Mouse (Mus musculus) spleen, adult 2 months (tissue): ENCODE data around the gene Emc3. TPM values are rescaled to one million over a fixed set of nuclear protein-coding genes. Genes with fewer than 3 reads are reported as not detected.

Experiments used
- DNase-seq, 2 experiments: peaks; one replicate each; pipeline versions ENCODE4 v3.0.0 to v3.0.0-alpha.2; 2012 to 2021; ENCODE audit warnings: low spot score in 2 of 2, low read depth in 1 of 2
- H3K27ac ChIP-seq: fragments of 200-500 bp; 2 replicates; pipeline ENCODE4 v1.5.1; 2012; ENCODE audit warnings: low read length, inconsistent platforms; ENCODE audit not compliant: insufficient read depth
- H3K27me3 ChIP-seq: fragments of 200-500 bp; 2 replicates; pipeline ENCODE4 v1.6.1; 2012; ENCODE audit warnings: mild to moderate bottlenecking, moderate library complexity, low read length, inconsistent platforms; ENCODE audit not compliant: control insufficient read depth, insufficient read depth
- H3K36me3 ChIP-seq: fragments of 200-500 bp; 2 replicates; pipeline ENCODE4 v1.6.1; 2012; ENCODE audit warnings: mild to moderate bottlenecking, low read length, inconsistent platforms; ENCODE audit not compliant: control insufficient read depth, insufficient read depth
- H3K4me1 ChIP-seq: fragments of 200-500 bp; 2 replicates; pipeline ENCODE4 v1.6.1; 2011; ENCODE audit warnings: inconsistent platforms; ENCODE audit not compliant: control insufficient read depth, insufficient read depth, insufficient read length
- H3K4me3 ChIP-seq: fragments of 200-500 bp; 2 replicates; pipeline ENCODE4 v1.5.1; 2011; ENCODE audit warnings: mild to moderate bottlenecking, inconsistent platforms; ENCODE audit not compliant: insufficient read depth, insufficient read length; ENCODE audit errors: extremely low read depth
- CTCF ChIP-seq: fragments of 200-500 bp; IDR thresholded peaks from 2 replicates; pipeline ENCODE4 v1.5.1; 2011; ENCODE audit warnings: mild to moderate bottlenecking, inconsistent platforms; ENCODE audit not compliant: insufficient read depth, insufficient read length, insufficient replicate concordance; ENCODE audit errors: extremely low read depth
- POLR2A ChIP-seq: fragments of 200-500 bp; IDR thresholded peaks from 2 replicates; pipeline ENCODE4 v1.6.1; 2011; ENCODE audit warnings: low read depth, low read length, inconsistent platforms
- WGBS: fragments of 180-500 bp; shearing (Covaris S2); methylation state at CpG from one replicate; pipeline ENCODE4 v1.1.7; 2018; 5-methylcytosine and 5-hydroxymethylcytosine counted together
- polyA plus RNA-seq: library from polyadenylated mRNA; depleted of rRNA; stranded (reverse); fragments of >200 nt; gene quantifications from 2 replicates; pipeline ENCODE4 v1.2.3, GENCODE M21; 2012

Emc3 gene
- polyA plus RNA-seq, 1 experiment, result 18.2 TPM

DNA sequence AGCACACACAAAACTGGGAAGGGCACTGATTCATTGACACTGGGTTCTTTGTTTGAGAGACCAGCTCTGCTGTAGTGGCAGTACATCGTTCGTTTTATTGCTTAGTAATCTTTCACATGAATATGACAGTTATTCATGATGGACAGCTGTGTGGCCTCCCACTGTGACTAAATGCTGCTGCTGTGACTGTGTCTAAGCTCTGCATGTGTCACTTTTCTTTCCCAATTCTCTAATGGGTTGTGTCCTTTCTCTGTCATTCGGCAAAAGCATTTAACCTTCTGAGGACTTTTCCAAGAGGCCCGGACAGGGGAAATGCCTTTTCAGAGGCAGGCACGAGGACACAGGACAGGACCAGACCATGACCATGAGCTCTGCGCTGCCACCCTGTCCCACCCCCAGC is 17.5 kb downstream of the Emc3 start:
- Histone ChIP-seq H3K27ac (no peak overlapping the region), H3K36me3 (peaks cover 27% of the 10 kb centered on the region), H3K4me3 (no peak overlapping the region), H3K27me3 (no peaks in the 10 kb centered on the region), H3K4me1 (peaks cover 7% of the 10 kb centered on the region; the same call in 1 of the 2 replicates)
- TF ChIP-seq POLR2A (no peak), CTCF (no peak)
- no peak for DNase-seq
- 93% methylated on average over 6 of the region's 6 CpGs for WGBS

DNA sequence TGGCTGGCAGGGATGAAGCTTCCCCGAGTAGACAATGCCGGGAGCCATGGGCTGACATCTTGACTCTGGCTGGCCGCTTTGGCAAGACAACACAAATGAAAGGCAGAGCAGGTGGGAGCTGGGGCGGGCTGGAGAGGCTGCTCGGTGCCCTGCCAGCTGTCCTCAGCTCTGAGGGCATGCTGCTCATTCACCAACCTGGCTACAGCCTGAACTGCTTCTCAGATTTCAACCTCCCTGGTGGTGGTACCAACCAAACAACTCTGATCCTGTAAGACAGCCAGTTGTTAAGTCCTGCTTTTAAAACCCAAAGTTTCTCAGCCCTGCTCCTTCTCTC is 22.5 kb downstream of the Emc3 start:
- Histone ChIP-seq H3K4me1 (no peaks in the 10 kb centered on the region), H3K36me3 (peaks cover 3% of the 10 kb centered on the region; the same call in 1 of the 2 replicates), H3K27me3 (no peaks in the 10 kb centered on the region), H3K27ac (no peak overlapping the region), H3K4me3 (no peak overlapping the region)
- DNase-seq, result no peak
- TF ChIP-seq CTCF, result no peak
- TF ChIP-seq POLR2A, result no peak
- WGBS, result 84% methylated on average over 5 of the region's 5 CpGs

GRCm38 (mm10) chr6:113508272-113508946 is 23.0 kb downstream of the Emc3 start:
- DNase-seq, result no peak
- TF ChIP-seq POLR2A (no peak), CTCF (no peak)
- 0 out of 2 replicates have a peak, but pooled peaks cover 1% of the 10 kb centered on the region for H3K36me3 ChIP-seq
- H3K4me1 ChIP-seq, result no peaks in the 10 kb centered on the region
- H3K27ac ChIP-seq, result no peak overlapping the region
- H3K27me3 ChIP-seq, result no peaks in the 10 kb centered on the region
- H3K4me3 ChIP-seq, result no peak overlapping the region
- 82% methylated on average over 7 of the region's 7 CpGs for WGBS

DNA sequence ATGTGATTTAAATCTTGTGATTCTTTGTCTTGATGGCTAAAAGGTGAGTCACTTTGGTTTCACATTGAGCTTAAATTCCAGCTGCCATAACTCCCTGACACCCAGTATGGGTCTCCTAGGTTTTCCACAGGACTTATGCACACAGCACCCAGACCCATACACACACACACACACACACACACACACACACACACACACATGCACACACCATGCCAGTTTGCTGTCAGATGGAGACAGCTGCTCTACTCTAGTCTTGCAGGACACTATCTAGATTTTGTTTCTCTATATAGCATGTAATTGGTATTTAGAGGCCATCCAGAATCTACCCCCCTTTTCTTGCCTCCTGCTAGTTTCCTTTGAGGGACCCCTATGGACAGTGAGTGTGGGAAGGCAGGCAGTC is 24.3 kb downstream of the Emc3 start:
- TF ChIP-seq CTCF (no peak), POLR2A (no peak)
- Histone ChIP-seq H3K4me3 (no peak overlapping the region), H3K4me1 (no peaks in the 10 kb centered on the region), H3K27ac (no peak overlapping the region), H3K36me3 (0 out of 2 replicates have a peak, but pooled peaks cover 1% of the 10 kb centered on the region), H3K27me3 (no peaks in the 10 kb centered on the region)
- DNase-seq, result no peak

DNA sequence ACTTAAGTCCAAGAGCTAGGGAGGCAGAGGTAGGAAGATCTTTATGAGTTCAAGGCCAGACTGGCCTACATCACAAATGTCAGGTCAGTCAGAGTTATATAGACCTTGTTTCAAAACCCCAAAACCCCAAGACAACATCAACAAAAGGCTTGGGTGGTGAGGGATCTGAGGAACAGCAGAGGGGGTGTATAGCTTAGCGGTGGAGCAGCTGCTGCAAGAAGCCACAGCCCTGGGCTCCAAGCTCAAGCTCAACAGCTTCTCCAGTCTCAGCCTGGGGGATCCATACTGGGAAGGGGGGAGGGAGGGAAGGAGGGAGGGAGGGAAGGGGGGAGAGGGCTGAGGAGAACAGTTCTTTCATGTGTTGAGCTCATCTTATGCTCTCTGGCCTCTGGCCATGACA is 25.8 kb downstream of the Emc3 start:
- Histone ChIP-seq H3K4me1 (no peaks in the 10 kb centered on the region; the same call in 1 of the 2 replicates), H3K27me3 (no peaks in the 10 kb centered on the region), H3K4me3 (no peak overlapping the region), H3K36me3 (no peaks in the 10 kb centered on the region), H3K27ac (no peak overlapping the region)
- DNase-seq, result no peak
- TF ChIP-seq POLR2A, result no peak
- TF ChIP-seq CTCF, result no peak
- whole genome bisulfite sequencing, result 63% methylated on average over 1 of the region's 1 CpGs

DNA sequence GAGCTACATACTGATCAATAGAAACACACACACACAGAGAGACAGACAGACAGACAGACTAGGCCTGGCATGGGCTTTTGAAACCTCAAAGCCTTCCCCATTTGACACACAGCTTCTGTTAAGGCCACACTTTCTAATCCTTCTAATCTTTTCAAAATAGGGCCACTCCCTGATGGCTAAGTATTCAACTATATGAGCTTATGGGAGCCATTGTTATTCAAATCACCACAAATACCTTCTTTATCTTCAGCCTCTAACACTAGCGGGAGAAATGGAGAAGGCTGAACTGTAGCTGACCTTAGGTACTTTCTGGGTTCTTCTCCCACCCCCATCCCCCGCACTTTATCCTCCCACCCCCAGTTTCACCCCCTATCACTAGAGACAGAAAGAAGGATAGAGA is 28.7 kb downstream of the Emc3 start:
- Histone ChIP-seq H3K4me3 (no peak overlapping the region), H3K4me1 (no peaks in the 10 kb centered on the region; the same call in none of the 2 replicates), H3K27ac (no peak overlapping the region), H3K27me3 (no peaks in the 10 kb centered on the region), H3K36me3 (no peaks in the 10 kb centered on the region)
- DNase-seq, result no peak
- 98% methylated on average over 2 of the region's 2 CpGs for WGBS
- TF ChIP-seq CTCF (no peak), POLR2A (no peak)

DNA sequence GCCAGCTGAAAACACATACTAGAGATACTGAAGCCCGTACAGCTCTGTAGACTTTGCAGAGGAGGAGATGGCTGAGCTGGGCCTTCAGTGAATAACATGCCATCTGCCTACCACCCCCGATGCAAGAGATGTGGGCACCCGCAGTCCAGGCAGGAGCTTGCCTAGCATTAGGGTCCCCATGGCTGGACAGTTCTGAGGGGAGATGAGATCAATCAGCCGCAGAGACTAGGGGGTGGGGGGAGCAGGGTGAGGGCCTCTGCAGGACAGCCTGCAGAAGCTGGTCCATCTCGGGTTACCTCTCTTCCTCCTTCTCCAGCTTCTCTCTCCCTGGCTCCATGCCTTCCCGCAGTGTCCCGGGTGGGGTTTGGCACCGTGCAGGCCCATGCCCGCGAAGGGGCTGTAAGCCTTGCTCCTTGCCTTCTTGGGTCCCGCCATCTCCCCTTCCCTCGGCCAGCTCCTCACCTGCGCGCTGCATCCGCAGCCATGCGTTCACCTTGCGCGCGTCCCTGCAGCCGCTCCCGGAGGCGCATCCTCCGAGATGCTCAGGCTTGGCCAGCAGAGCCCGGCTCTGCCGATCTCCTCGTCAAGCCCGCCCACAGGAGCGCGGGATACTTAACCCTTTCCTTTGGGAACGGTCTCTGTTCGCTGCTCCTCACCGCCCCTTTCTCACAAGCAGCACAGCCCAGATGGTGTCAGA is 29.9 kb downstream of the Emc3 start, which contains the start of gene Prrt3:
Prrt3 (minus strand) TSS at position 544 of the 697 bp plus-strand sequence.
- Histone ChIP-seq H3K27ac (no peak within 1 kb of the TSS), H3K27me3 (no peaks in the 10 kb centered on the region), H3K4me3 (no peak within 1 kb of the TSS), H3K4me1 (no peaks in the 10 kb centered on the region; the same call in none of the 2 replicates), H3K36me3 (no peaks in the 10 kb centered on the region)
- DNase-seq, result no peak
- 38% methylated on average over 32 of the region's 32 CpGs for WGBS
- TF ChIP-seq CTCF (no peak), POLR2A (no peak)
